ENCODE assay signal across 7 mouse cellular contexts in the genomic region with DNA sequence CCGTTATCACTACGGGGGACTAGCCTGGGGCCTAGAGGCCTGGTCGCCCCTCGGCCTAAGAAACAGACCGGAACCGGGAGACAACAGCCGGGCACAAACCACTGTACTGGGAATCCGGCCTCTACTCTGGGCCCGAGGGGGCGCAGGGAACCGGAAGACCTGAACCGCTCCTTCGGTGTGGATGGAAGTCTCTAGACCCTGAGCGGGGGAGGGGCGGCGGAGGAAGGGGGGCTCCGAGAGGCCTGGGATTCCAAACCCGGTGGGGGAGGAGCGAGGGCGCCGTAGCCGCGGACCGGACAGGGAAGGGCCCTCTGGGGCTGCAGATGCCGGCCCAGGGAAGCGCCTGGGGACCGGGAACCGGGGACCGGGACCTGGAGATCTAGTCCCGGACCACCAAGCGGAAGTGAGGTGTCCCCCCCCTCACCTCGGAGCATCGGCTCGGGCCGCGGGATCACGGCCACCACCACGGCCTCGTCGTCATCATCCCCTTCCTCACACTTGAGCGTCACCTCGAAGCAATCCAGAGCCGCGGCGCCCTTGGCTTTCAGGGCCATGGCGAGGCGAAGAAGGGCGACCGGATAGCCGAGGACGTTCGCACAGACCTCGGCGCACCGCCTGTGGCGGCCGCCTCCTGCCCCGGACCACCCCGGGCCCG. TPM values are rescaled to one million over a fixed set of nuclear protein-coding genes. Genes with fewer than 3 reads are reported as not detected.
A peak's percentile ranks its signal among the peaks of the same experiment; 100 is the strongest.
DNase-seq lines count a peak whose midpoint lies in the region; ATAC-seq lines count a peak whose summit lies in the region.

No protein-coding gene starts in this region.

- peaks cover 14% of the 10 kb centered on the region for H3K4me1 ChIP-seq in intestine, embryonic 15.5 days (replicated peaks)
- peaks cover 28% of the 10 kb centered on the region for H3K4me1 ChIP-seq in limb, embryonic 10.5 days
- H3K4me1 ChIP-seq in midbrain, embryonic 11.5 days (ENCODE audit: control insufficient read depth, insufficient read depth, low read length), result peaks cover 16% of the 10 kb centered on the region

- peak; percentile 50 for DNase-seq in adrenal gland, adult 8-10 months
- DNase-seq in embryo, embryonic 11 days, result peak; percentile 86
- DNase-seq in gastrocnemius, postnatal 36 days, result peak; percentile 39 to 41
- DNase-seq in limb, embryonic 10.5 days (ENCODE audit: low spot score), result peak; percentile 84
- DNase-seq in midbrain, embryonic 11.5 days (ENCODE audit: low spot score, missing footprints), result peak; percentile 97
- DNase-seq in skeletal muscle tissue, adult 2 months (ENCODE audit: low read depth, low spot score), result peak; percentile 3

- ATAC-seq in intestine, embryonic 15.5 days, result peak; percentile 66
- no peak; the same call in 1 of the 2 replicates for ATAC-seq in midbrain, embryonic 11.5 days (ENCODE audit: low FRiP score)

- no peaks in the 10 kb centered on the region for H3K27me3 ChIP-seq in intestine, embryonic 15.5 days (replicated peaks)
- no peaks in the 10 kb centered on the region for H3K27me3 ChIP-seq in limb, embryonic 10.5 days (ENCODE audit: low read depth, poor library complexity, severe bottlenecking)
- H3K27me3 ChIP-seq in midbrain, embryonic 11.5 days (ENCODE audit: control insufficient read depth, insufficient read depth, low read length), result no peaks in the 10 kb centered on the region

- H3K27ac ChIP-seq in intestine, embryonic 15.5 days, result peak overlapping the region; percentile 90
- H3K27ac ChIP-seq in limb, embryonic 10.5 days, result peak overlapping the region; percentile 98
- H3K27ac ChIP-seq in midbrain, embryonic 11.5 days (ENCODE audit: low read depth, low read length), result peak overlapping the region; percentile 96

- WGBS in intestine, embryonic 15.5 days, result under 1% methylated on average over 60 of the region's 60 CpGs
- under 1% methylated on average over 58 of the region's 60 CpGs for WGBS in limb, embryonic 10.5 days
- under 1% methylated on average over 56 of the region's 60 CpGs for WGBS in midbrain, embryonic 11.5 days

- intact Hi-C loops in gastrocnemius, postnatal 36 days (cut with DNase I), result loop anchor here (2.0 kb wide), 1 partner anchor 34 kb away; the partner anchor contains the start of gene 2700081O15Rik

- H3K9ac ChIP-seq in intestine, embryonic 15.5 days, result peak overlapping the region; percentile 95
- H3K9ac ChIP-seq in midbrain, embryonic 11.5 days (ENCODE audit: low read length), result peak overlapping the region; percentile 89

- H3K4me2 ChIP-seq in intestine, embryonic 15.5 days (replicated peaks), result peak overlapping the region; percentile 77
- peak overlapping the region; percentile 68 for H3K4me2 ChIP-seq in midbrain, embryonic 11.5 days

- H3K36me3 ChIP-seq in intestine, embryonic 15.5 days, result no peaks in the 10 kb centered on the region
- peaks cover 34% of the 10 kb centered on the region for H3K36me3 ChIP-seq in limb, embryonic 10.5 days
- no peaks in the 10 kb centered on the region; the same call in 1 of the 2 replicates for H3K36me3 ChIP-seq in midbrain, embryonic 11.5 days (ENCODE audit: control insufficient read depth, insufficient read depth, low read length)

- peak overlapping the region; percentile 88 for H3K4me3 ChIP-seq in intestine, embryonic 15.5 days (replicated peaks)
- peak overlapping the region; percentile 71 for H3K4me3 ChIP-seq in limb, embryonic 10.5 days
- H3K4me3 ChIP-seq in midbrain, embryonic 11.5 days (ENCODE audit: low read depth, low read length), result peak overlapping the region; percentile 74

- no peaks in the 10 kb centered on the region for H3K9me3 ChIP-seq in intestine, embryonic 15.5 days
- H3K9me3 ChIP-seq in limb, embryonic 10.5 days (replicated peaks), result no peaks in the 10 kb centered on the region
- H3K9me3 ChIP-seq in midbrain, embryonic 11.5 days (ENCODE audit: control insufficient read depth, low read length), result no peaks in the 10 kb centered on the region

RNA-seq across cellular contexts. Expression of gene Spindoc, which starts 0.4 kb away (rescaled TPM):
- total RNA-seq in adrenal gland, adult 8-10 months (2022), result 10 to 100 TPM; 20.3 to 27.0 (median 25.5) TPM
- total RNA-seq in gastrocnemius, postnatal 36 days (2021), result 1 to 10 TPM; 7.0 to 7.1 TPM
- polyA plus RNA-seq in intestine, embryonic 15.5 days (2015; fragmentation: Nextera tagmentation; extraction: Ambion mirVana), result 20.4 and 20.5 TPM in 2 replicates
- 47.0 and 48.5 TPM in 2 replicates for polyA plus RNA-seq in limb, embryonic 10.5 days (2016; fragmentation: Nextera tagmentation; extraction: Ambion mirVana)
- 23.2 and 25.3 TPM in 2 replicates for polyA plus RNA-seq in midbrain, embryonic 11.5 days (2014; fragmentation: Nextera tagmentation; extraction: Ambion mirVana)

RNA-seq across cellular contexts. Expression of gene 2700081O15Rik, which starts 35.0 kb away (rescaled TPM):
- 10 to 100 TPM; 20.2 to 29.5 (median 27.3) TPM for total RNA-seq in adrenal gland, adult 8-10 months (2022)
- total RNA-seq in gastrocnemius, postnatal 36 days (2021), result 1 to 10 TPM; 5.7 to 6.2 TPM
- 5.2 and 5.3 TPM in 2 replicates for polyA plus RNA-seq in intestine, embryonic 15.5 days (2015; fragmentation: Nextera tagmentation; extraction: Ambion mirVana)
- polyA plus RNA-seq in limb, embryonic 10.5 days (2016; fragmentation: Nextera tagmentation; extraction: Ambion mirVana), result 5.0 and 6.8 TPM in 2 replicates
- polyA plus RNA-seq in midbrain, embryonic 11.5 days (2014; fragmentation: Nextera tagmentation; extraction: Ambion mirVana), result 12.3 and 13.2 TPM in 2 replicates

RNA-seq across cellular contexts. Expression of gene Mark2, which starts 40.7 kb away (rescaled TPM):
- 10 to 100 TPM; 66.7 to 95.6 (median 79.8) TPM for total RNA-seq in adrenal gland, adult 8-10 months (2022)
- 10 to 100 TPM; 28.9 to 33.5 TPM for total RNA-seq in gastrocnemius, postnatal 36 days (2021)
- polyA plus RNA-seq in intestine, embryonic 15.5 days (2015; fragmentation: Nextera tagmentation; extraction: Ambion mirVana), result 44.9 and 45.8 TPM in 2 replicates
- polyA plus RNA-seq in limb, embryonic 10.5 days (2016; fragmentation: Nextera tagmentation; extraction: Ambion mirVana), result 50.1 and 53.4 TPM in 2 replicates
- 43.0 and 53.9 TPM in 2 replicates for polyA plus RNA-seq in midbrain, embryonic 11.5 days (2014; fragmentation: Nextera tagmentation; extraction: Ambion mirVana)

Comparison
In these comparisons a context has a peak if more than half of its experiments do, and no peak if none do; other contexts are left out.
1. DNase-seq: peak in every context shown above with its lines; median percentile 97 in midbrain, embryonic 11.5 days; 86 in embryo, embryonic 11 days; 84 in limb, embryonic 10.5 days; 50 in adrenal gland, adult 8-10 months; 40 in gastrocnemius, postnatal 36 days; 3 in skeletal muscle tissue, adult 2 months.